Mouse (Mus musculus): Measurements from ENCODE around the gene Acss1.

Gene Acss1

DNA sequence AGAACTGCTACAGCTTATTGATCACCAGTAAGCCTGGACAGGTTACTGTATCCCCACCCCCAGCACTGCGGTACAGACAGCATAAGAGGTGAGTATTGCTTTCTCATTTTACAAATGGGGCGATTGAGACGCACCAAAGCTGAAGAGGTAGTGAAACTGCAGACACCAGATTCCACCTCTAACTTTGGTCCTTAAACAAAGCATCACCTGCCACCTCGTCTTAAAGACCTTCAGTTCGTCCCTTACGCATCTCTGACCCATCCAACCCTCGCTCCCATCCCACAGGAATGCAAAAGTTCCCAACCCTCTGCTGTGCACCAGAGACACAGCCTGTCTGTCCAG is 1.6 kb downstream of the Acss1 start:
- DNase-seq (ENCODE audit: low spot score in 2 of 2), result no peak

DNA sequence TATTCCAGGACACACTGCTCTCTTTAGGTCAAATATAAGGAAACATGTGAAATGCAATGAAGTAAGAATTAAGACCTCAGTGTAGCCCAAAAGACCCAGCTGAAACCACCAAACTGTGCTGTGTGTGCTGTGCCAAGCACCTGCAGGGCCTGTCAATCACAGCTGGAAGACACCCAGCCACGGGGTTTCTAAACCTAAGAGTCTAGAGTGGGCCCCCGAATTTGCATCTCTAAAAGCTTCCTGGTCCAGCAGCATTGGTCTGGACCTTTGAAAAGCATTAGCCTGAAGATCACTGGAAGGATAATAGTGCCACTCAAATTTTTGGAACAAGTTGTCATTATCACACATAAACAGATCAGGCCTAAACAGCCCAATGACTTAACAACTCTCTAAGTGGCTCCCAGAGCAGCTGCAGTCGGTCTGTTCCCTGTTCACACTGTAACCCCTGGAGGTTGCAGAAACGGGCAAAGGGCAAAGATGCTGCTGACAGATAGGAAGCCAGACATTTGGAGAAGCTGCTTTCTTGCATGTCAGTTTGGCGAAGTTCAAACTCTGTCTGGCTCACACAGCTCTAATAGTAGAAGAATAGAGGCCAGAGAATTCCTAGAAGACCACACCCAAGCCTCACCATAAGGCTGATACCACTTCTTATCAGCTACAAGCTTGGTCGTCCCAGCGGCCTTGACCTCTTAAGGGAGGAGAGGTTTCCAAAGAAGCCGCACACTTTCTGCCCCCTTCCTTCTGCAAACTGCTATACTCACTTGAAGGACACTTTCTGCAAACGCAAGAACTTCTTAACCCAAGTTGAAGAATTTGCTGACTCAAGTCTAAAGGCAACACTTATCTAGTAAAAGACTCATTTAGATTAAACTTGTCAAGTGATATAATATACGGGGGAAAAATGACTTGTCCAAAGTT is 2.5 kb downstream of the Acss1 start:
- DNase-seq (ENCODE audit: low spot score in 2 of 2), result no peak

DNA sequence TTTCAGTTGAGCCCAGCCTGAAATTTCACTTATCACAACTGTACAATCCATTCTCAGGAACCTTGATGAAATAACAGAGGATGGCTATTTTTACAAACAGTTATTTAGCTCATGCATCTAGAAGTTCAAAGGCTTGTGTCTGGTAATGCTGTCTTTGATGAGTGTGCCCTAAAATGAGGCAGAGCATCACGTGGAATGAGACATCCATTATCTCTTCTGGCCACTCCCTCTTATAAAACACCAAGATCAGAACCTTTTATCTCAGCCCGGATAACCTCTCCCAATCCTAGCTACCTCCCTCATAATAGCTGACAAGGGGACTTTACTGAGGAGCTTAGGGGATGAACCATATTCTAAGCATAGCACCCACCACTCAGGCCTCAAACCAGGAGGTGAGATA is 3.3 kb downstream of the Acss1 start:
- DNase-seq (ENCODE audit: low spot score in 2 of 2), result no peak

DNA sequence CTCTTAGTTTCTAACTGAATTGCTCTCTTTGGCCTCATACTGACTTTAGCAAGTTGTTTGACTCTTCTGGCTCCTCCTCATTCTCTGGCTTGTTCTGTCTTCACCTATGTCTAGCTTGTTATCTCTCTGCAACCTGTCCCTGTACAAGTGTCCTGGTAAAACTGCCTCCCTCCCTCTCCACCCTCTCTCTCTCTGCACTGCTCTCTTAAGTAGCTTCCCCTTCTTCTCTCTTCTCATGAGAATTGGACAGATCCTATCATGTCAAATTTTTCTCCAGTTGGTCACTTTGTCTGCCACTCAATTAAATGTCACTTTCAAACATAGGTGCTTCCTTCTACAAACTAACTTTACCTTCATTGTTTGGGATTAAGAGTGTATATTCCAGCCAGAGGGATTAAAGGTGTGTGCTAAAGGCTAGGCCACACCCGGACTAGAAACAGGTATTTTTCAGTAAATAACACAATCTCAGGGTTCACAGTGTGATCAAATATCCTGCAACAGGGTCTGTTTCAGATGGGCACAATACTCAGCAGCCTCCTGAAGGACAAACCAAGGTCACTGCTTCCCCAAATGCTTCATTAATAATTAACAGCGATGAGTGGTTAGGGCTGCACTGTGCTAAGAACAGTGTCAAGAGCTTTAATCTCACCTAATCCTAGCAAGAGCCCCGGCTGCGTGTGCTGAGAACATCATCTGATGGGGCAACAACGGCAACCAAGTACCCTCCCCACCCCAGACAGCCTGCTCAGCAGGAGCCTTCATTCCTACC is 4.0 kb downstream of the Acss1 start:
- no peak for DNase-seq (ENCODE audit: low spot score in 2 of 2)

GRCm38 (mm10) chr2:150663255-150663654 is 5.0 kb downstream of the Acss1 start:
- peak; percentile 18 to 62 for DNase-seq (ENCODE audit: low spot score in 2 of 2)

GRCm38 (mm10) chr2:150662007-150662406 is 6.3 kb downstream of the Acss1 start:
- DNase-seq (ENCODE audit: low spot score in 2 of 2), result no peak

GRCm38 (mm10) chr2:150660668-150661451 is 7.4 kb downstream of the Acss1 start:
- no peak for DNase-seq (ENCODE audit: low spot score in 2 of 2)

DNA sequence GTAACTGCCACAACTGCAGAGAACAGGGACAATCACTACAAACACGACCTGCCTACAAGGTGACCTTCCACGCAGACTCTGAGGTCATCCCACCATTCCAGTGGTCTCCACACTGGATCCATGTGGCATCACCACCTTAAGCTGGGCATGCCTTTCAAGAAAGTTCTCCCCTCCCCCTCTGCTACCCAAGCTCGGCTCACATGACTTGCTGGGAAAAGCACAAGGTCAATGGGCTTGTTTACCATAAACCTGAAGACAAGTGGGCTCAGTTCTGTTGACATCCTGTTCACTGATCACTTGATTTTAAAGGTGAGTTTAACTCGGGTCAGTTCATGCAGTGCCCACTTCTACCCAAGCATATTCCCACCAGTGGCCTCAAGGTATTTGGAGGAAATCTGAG is 8.3 kb downstream of the Acss1 start:
- DNase-seq (ENCODE audit: low spot score in 2 of 2), result no peak

- no peak for DNase-seq (ENCODE audit: low spot score in 2 of 2)
These were observed 11.1 kb downstream of the Acss1 start for GRCm38 (mm10) chr2:150656975-150657768.

DNA sequence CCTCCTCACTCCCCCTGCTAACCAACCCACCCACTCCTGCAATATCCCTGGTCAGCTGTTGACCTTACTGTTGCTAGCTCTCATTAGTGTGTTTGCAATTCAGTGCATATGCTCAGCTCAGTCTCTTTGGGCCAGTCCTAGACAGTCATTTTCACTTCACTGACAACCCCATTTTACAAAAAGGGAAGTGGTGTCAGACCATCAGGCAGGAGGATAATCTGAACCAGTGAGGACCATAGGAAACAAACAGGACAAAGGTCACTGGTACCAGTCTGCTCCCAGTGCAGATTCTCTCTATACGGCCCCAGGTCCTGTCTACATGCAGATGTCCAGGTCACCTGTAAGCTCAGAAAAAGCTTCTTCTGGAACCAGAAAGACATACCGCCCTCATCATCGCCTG is 12.2 kb downstream of the Acss1 start:
- no peak for DNase-seq (ENCODE audit: low spot score in 2 of 2)

DNA sequence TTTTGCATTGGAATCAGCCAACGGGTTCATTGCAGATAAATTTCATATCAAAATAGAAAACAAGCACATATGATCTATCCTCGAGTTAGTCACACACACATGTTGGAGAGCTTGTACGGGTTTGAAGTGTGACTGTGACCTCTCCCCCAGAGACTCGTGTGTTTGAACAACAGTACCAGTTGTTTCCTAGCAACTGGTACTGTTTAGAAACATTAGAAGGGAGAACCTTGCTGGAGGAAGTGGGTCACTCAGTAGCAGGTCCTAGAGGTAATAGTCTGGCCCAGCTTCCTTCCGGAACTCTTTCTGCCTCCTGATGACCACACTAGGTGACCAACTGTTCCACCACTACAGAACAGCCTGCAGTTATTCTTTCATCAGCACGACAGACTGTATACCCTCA is 13.0 kb downstream of the Acss1 start:
- DNase-seq (ENCODE audit: low spot score in 2 of 2), result no peak

DNA sequence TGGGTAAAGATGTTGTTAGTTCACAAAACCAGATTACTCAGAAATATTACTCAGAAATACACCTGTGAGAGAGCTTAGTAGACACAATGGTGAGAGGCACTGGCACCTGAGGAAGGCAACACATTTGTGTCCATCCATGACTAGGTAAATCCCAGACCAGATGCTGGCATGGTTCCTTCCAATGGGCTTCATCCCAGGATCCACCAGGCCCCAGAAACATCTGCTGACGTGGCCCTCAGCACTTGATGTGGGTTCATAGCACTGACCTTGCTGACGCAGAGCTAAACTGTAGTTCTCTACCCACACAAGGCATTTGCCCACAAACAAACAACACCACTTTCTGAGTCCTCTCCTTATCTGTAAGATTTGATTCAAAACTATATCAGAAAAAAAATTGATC is 13.5 kb downstream of the Acss1 start:
- no peak for DNase-seq (ENCODE audit: low spot score in 2 of 2)

GRCm38 (mm10) chr2:150651366-150651765 is 16.9 kb downstream of the Acss1 start:
- DNase-seq (ENCODE audit: low spot score in 2 of 2), result no peak

DNA sequence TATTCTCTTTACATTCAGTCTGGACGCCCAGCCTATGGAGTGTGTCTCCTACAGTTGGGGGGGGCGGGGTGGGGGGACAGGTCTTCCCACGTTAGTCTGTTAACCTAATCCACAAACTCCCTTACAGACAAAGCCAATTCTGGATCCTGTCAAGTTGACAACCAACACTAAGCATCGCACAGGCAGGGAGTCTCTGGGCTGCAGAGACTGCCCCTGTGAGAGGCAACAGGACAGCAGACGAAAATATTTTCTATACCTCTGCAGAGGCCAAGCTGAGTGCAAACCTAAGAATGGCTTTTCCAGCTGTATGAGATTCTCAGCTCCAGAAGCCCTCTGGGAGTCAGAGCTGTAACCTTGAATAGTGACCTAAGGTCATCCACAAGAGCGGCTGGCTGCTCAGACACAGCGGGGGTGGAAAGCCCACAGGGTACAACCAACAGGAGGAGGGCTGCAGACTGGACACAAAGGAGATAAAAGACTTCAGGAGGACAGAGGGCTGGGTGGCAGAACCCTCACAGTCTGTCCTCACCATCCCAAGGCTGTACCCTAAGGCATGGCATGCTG is 17.7 kb downstream of the Acss1 start:
- no peak for DNase-seq (ENCODE audit: low spot score in 2 of 2)

- DNase-seq (ENCODE audit: low spot score in 2 of 2), result no peak
These were observed 19.9 kb downstream of the Acss1 start for GRCm38 (mm10) chr2:150648300-150648895.

DNA sequence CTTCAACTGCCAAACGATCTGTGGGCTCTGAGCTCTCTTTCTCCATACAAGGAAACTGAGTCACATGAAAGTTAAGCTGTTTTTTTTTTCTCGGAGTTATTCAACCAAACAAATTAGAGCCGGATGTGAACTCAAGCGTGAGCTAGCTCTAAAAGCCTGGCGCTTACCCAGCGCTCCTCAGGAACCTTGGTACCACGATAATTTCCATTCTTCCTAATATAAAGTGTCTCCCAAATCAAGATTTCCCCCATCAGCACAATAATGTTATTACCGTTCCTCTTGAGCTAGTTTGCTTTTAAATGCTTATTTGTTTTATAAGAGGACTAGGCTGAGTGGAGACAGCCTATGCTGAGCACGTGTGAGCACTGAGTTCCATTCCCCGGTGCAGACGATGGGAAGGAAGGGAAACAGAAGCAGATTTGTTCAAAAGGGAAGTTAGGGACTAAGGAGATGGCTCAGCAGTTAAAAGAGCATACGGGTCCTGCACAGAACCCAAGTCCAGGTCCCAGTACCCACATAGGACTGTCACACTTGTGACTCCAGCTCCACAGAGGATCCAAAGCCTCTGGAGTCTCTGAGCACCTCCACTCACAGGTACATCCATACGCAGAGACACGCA is 20.5 kb downstream of the Acss1 start:
- no peak for DNase-seq (ENCODE audit: low spot score in 2 of 2)

DNA sequence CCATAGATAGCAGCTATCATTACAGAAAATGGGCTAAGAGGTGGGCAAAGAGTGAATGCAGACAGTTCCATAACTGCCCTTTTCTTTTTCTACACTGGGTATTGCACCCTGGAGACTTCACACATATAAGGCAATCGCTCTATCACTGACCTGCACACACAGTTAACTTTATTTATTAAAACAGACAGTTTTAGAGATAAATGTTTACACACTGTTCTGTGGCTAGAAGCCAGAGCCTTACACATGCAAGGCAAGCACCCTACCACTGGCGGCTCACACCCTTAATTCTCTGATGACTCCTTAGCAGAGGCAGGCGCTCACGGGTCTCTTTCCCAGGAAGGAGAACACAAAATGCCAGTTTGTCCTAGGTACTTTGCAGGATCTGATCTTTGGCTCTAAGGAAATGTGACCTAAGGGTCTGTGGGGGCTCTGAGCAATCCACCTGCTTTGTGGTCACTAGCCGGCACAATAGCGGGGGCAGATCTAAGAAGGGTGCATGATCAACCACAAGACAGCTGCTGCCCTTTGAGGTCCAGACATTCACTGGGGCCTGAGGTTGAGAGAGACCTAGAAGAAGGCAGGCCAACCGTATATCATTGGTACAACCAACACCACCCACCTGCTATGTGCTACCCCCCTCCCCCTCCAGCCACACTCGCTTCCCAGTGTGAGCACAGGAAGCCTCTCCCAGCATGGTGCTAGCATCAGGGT is 21.7 kb downstream of the Acss1 start:
- DNase-seq (ENCODE audit: low spot score in 2 of 2), result no peak

DNA sequence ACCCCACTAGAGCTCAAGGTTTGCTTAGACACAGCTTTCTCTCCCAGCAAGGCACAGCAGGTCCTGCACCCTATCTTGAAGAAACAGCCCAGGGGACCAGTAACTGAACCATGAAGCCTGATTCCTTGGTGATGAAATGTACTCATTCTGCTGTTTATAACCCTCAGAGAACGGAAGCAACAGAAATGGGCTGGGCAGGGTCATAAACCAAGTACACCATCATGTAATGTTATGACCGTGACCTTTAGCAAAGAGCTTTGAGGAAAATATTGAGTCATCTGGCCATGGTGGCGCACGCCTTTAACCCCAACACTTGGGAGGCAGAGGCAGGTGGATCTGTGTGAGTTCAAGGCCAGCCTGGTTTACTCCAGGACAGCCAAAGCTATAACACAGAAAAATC is 23.1 kb downstream of the Acss1 start:
- no peak for DNase-seq (ENCODE audit: low spot score in 2 of 2)

DNA sequence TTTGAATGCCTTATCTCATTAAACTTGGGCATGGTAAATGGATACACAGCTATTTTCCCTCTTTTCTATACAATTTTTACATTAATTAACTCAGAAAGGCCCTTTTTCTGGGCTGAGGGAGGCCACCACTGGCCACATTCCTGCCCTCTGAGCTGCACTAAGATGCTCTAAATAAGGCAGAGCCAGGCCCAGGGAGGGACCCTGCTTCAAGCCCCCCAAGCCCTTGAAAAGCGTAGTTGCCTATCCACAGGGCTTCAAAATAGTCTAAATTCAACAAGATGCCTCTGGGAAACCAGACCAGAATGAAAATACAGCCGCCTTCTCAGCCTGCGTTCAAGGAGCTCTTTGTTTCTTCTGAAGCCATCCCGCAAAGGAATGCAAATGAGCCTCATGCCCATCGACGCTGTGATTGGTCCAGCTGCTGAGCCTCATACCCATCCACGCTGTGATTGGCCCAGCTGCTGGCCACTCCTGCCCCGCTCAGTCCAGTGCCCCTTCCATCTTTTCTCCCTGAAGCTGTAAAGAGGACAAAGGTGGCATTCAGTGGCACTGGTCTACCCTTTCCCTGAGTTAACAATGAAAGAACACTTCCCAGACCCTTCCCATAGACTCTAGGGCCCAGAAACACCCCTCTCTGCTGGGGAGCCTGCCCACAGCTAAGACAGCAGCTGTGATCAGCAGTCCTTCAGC is 24.4 kb downstream of the Acss1 start:
- peak; percentile 65 to 69 for DNase-seq (ENCODE audit: low spot score in 2 of 2)
